Mouse (Mus musculus): ENCODE results near the gene Gm20937. TPM values are rescaled to one million over a fixed set of nuclear protein-coding genes. Genes with fewer than 3 reads are reported as not detected.
"Not testable (repeated sequence)": the region's sequence is repeated elsewhere in the genome, so short reads cannot be mapped to it uniquely, and the experiment has no call there.

Gm20937 gene
- not detected for total RNA-seq (2021)

DNA sequence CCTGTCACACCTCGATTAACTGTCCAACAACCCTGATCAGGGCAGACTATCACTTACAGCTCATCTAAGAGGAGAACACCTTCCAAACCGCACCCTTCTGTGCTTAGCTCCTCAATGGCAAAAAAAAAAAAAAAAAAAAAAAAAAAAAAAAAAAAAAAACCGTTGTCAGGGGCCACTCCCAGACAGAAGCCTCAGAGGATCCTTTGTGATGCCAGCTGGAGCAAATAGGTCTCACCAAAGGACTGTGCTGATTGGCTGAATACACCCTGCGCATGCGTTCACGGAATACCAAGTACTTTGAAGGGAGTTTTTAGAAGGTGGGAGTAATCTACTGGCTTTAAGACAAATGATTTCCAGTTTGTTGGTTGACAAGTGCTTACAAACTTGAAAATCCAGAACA lies at the start of gene Gm20937:
Gene Gm20937, minus strand, starts transcription at position 101 of the 400 bp plus-strand sequence.
- DNase-seq: not testable (repeated sequence)

Other genes starting within 250 kb of the Gm20937 start
- not detected for gene Gm20816, start 243.1 kb upstream of the Gm20937 start, total RNA-seq (2021)